Mouse (Mus musculus) left cerebral cortex, postnatal 25 days (tissue): Measurements from ENCODE around the gene Troap. TPM values are rescaled to one million over a fixed set of nuclear protein-coding genes. Genes with fewer than 3 reads are reported as not detected.

Source experiments
- microRNA-seq, 2 experiments: library from miRNA; unstranded; fragments of <30 nt; microRNA quantifications; one replicate each; pipeline ENCODE4 v1.2.0; 2022
- total RNA-seq, 2 experiments: library from RNA; stranded (reverse); gene quantifications; 2 replicates each; pipeline ENCODE4 v1.2.3; 2021

The Troap gene
- total RNA-seq, 2 experiments from 2014 or later, result 0.69 TPM

Small RNA genes within 50 kb of the gene (microRNA-seq; reads per million reads assigned to microRNA genes)
- gene Mir6960, result 0 to 0.67 reads per million in 2 experiments

Other genes with a start within 250 kb of the Troap start
- gene Prkag1, start 243.1 kb upstream of the Troap start, total RNA-seq, result 10 to 100 TPM; 44.1 to 55.6 TPM
- 10 to 100 TPM; 78.0 to 80.2 TPM for gene Kmt2d, start 203.4 kb upstream of the Troap start, total RNA-seq
- 10 to 100 TPM in 1 of 2 experiments, 1 to 10 TPM in 1; 8.2 to 11.6 TPM for gene Rhebl1, start 180.0 kb upstream of the Troap start, total RNA-seq
- under 1 TPM; 0.37 to 0.41 TPM for gene Dhh, start 176.0 kb upstream of the Troap start, total RNA-seq
- gene Lmbr1l, start 156.3 kb upstream of the Troap start, total RNA-seq, result 10 to 100 TPM; 13.8 to 18.4 TPM
- gene Tuba1b, start 140.0 kb upstream of the Troap start, total RNA-seq, result 100 to 1,000 TPM; 541 to 580 TPM
- gene Gm49450, start 121.0 kb upstream of the Troap start, total RNA-seq, result not detected
- gene Tuba1a, start 120.9 kb upstream of the Troap start, total RNA-seq, result 1,000 to 10,000 TPM; 1,095 to 1,137 TPM
- 10 to 100 TPM; 71.0 to 80.5 TPM for gene Tuba1c, start 44.7 kb upstream of the Troap start, total RNA-seq
- 1 to 10 TPM; 1.4 to 1.6 TPM for gene Prph, start 19.4 kb upstream of the Troap start, total RNA-seq
- not detected for gene C1ql4, start 13.2 kb downstream of the Troap start, total RNA-seq
- under 1 TPM in 1 of 2 experiments, not detected in 1; 0.30 TPM for gene Dnajc22, start 18.6 kb downstream of the Troap start, total RNA-seq
- gene Spats2, start 51.3 kb downstream of the Troap start, total RNA-seq, result 10 to 100 TPM; 36.2 to 37.0 TPM
- 100 to 1,000 TPM; 171 to 172 TPM for gene Kcnh3, start 150.3 kb downstream of the Troap start, total RNA-seq
- gene Mcrs1, start 177.4 kb downstream of the Troap start, total RNA-seq, result 10 to 100 TPM; 80.1 to 81.0 TPM
- gene Prpf40b, start 220.5 kb downstream of the Troap start, total RNA-seq, result 10 to 100 TPM; 87.0 to 95.3 TPM
- gene Fam186b, start 221.3 kb downstream of the Troap start, total RNA-seq, result 1 to 10 TPM; 1.6 to 1.9 TPM